Mouse (Mus musculus): ENCODE data around the gene Cnpy4.
"Not testable (repeated sequence)": the region's sequence is repeated elsewhere in the genome, so short reads cannot be mapped to it uniquely, and the experiment has no call there.

Gene Cnpy4

GRCm38 (mm10) chr5:138202086-138202485, 14.8 kb downstream of the Cnpy4 start:
- DNase-seq (ENCODE audit: low read depth) = no peak

DNA sequence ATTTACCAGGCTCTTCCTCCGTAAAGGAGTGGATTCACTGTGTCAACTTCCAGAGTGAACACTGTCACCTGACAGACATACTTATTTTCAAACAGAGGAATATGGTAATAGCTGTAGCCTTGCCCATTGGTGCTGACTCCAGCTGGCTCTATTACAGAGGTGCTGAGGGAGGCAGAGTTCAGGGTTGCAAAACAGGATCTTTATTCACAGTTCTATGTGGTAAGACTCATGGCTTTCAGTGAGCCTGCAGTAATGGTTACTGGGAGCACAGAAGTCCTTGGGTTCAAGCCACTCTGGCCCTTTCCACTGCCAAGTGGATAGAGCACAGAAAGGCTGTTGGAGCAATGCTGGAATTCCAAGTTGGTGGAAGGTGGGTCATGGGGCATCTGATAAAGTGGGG, 20.0 kb downstream of the Cnpy4 start:
- DNase-seq (ENCODE audit: low read depth) = no peak

- no peak for DNase-seq (ENCODE audit: low read depth)
These were observed 20.6 kb downstream of the Cnpy4 start for GRCm38 (mm10) chr5:138207873-138208272.

- not testable (repeated sequence) for DNase-seq (ENCODE audit: low read depth)
These were observed 29.3 kb downstream of the Cnpy4 start for GRCm38 (mm10) chr5:138216632-138217031.

- DNase-seq (ENCODE audit: low read depth) = no peak
These were observed 32.6 kb downstream of the Cnpy4 start for GRCm38 (mm10) chr5:138219864-138220263.

DNA sequence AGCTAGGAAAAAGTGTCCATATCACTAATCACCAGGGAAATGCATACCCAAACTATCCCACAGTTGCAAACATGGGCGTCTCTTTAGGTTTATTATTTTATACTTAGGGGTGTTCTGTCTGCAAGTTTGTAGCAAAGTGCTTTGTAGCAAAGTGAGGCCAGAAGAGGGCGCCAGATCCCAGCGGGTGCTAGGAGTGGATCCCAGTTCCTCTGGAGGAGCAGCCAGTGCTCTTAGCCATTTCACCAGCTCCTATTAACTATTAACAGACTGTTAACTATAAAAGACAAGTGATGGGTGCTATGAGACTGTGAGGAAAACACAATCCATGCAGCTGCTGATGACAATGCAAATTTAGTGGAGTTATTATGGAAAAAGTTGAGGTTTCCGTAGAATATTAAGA, 34.8 kb downstream of the Cnpy4 start:
- peak; percentile 78 for DNase-seq (ENCODE audit: low read depth)

- DNase-seq (ENCODE audit: low read depth) = no peak
These were observed 36.0 kb downstream of the Cnpy4 start for GRCm38 (mm10) chr5:138223287-138223686.

DNA sequence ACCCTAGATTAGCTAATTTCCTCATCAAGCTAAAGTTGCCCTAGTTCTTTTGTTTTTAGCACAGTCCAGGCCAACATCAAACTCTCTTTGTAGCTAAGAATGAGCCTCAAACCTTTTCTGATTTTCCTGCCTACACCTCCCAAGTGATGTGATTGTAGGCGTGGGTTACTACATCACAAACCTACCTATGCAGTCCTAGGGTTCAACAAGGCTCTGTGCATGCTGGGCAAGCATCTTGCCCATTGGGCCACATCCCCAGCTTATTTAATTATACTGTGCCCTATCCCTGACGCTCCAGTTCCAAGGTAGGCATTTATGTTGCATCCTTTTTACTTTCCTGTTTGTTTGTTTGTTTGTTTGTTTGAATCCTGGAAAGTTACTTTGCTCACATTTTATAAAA, 38.4 kb downstream of the Cnpy4 start, which contains the start of gene Nxpe5:
Nxpe5 (plus strand) TSS at position 199 of the 400 bp plus-strand sequence.
- DNase-seq (ENCODE audit: low read depth) = no peak

DNA sequence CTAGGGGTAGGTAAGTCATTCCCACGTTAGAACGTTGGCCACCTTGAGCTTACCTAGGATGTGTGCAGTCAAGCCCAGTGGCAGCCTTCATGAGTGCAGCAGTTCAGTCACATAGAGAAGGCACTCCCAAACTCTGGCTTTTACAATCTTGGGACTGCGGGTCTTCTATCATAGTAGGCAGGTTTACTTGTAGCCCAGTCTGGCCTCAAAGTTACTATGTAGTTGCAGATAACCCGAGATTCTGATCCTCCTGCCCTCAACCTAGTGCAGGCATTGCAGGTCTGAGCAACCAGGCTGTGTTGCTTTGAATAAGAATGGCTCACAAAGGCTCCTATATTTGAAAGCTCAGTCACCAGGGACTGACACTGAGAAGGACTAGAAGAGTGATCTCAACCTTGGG, 39.2 kb downstream of the Cnpy4 start:
- no peak for DNase-seq (ENCODE audit: low read depth)

DNA sequence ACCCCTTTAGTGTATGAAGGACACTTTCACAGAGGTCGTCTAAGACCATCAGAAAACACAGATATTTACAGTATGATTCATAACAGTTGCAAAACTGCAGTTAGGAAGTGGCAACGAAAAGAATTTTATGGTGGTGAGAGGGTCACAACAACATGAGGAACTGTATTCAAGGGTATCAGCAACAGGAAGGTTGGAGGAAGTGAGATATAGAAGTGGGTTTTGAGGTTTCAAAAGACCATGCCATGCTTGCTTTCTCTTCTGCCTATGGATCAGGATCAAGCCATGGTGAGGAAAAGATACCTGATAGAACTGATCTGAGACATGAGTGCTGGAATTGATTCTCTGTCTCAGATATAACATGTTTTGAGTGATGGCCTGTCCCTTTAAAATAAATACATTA, 40.1 kb downstream of the Cnpy4 start:
- DNase-seq (ENCODE audit: low read depth) = no peak

GRCm38 (mm10) chr5:138228026-138228425, 40.7 kb downstream of the Cnpy4 start:
- peak; percentile 52 for DNase-seq (ENCODE audit: low read depth)

DNA sequence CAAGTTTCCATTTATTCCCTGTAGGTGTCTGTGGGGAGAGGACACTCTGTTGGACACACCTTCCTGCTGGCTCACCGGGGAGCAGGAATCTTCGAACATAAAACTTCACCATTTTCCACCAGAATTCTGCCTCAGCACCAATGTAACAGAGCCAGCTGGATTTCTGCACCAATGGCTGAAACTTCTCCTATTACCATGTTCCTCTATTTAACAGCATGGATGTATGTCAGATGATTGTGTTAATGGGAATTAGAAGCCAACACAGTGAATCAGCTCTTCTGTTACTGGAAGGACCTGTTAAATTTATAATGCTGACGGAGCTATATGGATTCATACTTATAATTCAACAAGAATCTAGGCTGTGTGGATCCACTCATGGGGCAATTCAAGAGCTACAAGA, 42.2 kb downstream of the Cnpy4 start:
- no peak for DNase-seq (ENCODE audit: low read depth)

DNA sequence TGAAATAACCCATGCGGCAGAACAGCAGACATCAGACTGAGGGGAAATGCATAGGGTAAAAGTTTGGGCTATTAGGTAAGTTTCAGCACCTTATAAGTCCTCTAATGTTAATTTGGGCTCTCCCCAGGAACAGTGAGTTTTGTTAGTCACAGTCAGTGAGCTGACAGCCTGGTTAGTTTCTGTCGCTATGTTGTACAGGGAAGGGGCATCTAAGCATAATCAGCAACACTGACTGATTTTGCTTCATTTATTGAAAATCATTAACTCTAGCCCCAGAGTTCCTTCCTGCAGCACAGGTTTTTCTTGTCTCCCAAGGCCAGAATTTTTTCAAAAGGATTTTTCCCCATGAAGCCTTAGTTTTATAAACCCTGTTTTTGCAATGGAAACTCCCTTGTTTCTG, 46.5 kb downstream of the Cnpy4 start:
- DNase-seq (ENCODE audit: low read depth) = no peak

DNA sequence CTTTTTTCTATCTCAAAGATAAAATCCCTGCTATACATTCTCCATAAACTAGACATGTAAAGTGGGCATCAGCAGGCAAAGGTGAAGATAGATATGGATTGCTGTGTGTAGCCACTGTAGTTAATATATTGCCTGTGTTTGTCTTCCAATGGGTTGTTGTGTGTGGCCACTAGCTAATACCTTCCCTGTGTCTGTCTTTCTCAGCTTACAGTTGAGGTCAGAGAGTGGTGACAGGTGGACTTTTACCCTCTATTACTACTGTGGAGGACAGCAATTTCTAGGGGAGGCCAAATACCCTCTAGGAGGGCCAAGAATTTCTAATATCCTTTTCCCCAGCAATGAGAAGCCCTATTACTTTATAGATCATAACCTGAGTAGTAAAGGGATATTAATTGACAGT, 46.9 kb downstream of the Cnpy4 start:
- DNase-seq (ENCODE audit: low read depth) = no peak

- no peak for DNase-seq (ENCODE audit: low read depth)
These were observed 54.2 kb downstream of the Cnpy4 start for GRCm38 (mm10) chr5:138241511-138241910.

Data from induced T-regulatory cell, adult 2 months (primary cell).